Mouse (Mus musculus) kidney, postnatal 10 days (tissue): ENCODE results near the gene Necap2.

Source experiments
- DNase-seq: peaks from one replicate; pipeline ENCODE4 v3.0.0; 2021; ENCODE audit warnings: mixed read lengths

Necap2 gene

DNA sequence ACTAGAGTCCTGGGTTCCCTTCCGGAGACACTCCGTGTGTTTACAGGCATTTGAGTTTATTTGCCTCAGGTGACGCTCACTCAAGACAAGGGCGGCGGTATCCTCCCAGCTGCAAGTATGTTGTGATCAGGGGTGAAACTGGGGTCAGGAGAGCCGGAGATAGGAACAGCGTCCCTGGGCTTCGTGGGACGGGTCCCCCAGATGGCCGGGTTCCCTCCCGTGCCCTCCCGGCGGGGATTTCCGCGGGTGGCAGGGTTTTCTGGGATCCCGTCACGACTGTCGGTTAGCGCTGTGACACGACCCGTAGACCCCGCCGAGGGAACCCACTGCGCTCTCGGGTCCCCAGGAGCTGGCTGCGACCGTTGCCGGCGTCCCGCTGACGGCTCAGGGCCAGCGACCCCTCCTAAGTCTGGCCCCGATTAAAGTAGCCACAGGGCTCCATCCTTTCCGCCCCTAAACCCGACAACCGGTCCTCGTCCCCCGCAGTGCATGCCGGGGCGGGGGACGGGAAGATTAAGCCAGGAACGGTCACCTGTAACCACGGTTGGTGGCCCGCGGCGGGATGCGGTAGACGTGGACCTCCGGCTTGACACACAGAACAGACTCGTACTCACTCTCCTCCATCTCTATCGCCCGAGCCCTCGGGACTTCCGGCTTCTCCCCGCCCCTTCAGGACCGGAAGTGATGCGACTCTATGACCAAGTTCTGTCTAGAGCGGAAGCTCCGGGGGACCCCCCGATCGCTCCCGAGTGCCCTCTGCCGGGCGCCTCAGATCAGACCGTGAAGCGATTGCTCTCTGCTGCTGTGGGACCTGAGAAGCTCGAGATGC is at the start of gene Necap2:
Gene Necap2 (minus strand): TSS at position 677 of the 829 bp plus-strand sequence.
- peak; percentile 97 for DNase-seq

DNA sequence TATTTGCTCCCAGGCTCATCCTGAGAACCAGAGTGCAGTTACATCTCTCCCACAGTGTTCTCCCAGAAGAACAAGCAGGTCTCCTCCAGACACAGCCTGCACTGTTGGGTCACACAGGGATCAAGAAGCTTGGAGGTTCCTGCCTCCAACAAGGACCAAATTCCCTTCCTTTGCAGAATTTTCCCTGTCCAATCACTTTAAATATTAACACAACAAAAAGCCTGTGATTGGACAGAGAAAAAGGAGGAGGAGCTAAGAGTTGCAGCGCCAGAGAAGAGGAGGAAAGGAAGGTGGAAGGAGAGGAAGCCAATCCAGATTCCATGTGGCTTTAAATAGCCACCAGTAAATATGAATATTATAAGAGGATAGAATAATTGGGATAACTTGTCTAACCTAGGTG is 44.9 kb upstream of the Necap2 start:
- no peak for DNase-seq

DNA sequence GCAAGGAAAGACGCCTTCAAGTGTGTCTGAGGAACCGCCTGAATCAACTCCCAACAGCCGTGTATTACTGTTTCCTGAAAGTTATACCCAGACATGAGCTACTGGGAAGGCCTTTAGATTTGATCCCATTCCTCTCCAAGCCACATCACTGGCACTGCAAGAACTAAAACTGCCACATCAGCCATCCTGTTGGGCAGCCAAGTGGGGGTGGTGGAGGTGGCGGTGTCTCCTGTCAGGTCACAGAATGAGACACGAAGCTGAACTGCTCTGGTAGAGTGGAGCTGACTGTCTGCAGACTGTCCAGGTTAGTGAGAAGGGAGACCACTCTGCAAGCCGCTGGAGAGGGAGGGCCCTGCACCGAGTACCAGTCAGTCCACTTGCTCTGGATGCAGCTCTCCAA is 44.5 kb upstream of the Necap2 start:
- DNase-seq, result no peak

DNA sequence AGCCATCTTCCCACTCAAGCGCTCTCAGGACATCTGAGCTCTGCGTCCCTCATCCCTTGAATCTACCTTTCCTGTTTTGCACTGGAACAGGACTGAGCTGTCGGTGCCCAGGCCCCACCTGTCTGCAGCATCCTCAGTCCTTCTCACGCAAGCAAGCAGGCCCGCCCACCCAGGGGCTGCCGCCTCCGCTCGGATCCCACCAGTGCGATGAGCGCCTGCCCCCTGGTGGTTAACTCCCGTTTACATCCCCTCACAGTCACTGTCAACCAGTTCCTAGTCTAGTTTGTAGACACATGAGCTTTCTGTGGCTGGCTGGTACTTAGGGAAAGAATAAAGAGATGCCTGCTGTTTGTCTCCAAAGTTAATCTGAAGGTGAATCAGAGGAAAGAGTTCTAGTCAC is 42.5 kb upstream of the Necap2 start:
- peak; percentile 81 for DNase-seq

DNA sequence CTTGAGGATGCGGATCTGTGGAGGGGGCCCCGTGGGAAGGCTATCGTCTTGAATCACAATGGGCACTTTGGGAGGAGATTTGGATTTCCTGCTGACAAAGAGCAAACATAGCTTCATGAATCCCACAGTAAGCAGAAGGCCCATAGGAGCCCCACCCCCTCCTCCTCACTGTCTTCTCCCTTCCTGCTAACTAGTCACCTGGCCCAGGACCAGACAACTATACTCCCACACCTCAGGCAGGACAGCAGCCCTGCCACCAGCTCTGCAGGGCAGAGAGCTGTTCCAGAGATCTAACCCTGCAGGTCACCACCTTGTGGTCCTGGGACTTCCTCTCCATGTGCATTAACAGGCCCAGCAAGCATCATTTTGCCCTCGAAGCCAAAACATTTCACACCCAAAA is 40.5 kb upstream of the Necap2 start:
- DNase-seq, result no peak

DNA sequence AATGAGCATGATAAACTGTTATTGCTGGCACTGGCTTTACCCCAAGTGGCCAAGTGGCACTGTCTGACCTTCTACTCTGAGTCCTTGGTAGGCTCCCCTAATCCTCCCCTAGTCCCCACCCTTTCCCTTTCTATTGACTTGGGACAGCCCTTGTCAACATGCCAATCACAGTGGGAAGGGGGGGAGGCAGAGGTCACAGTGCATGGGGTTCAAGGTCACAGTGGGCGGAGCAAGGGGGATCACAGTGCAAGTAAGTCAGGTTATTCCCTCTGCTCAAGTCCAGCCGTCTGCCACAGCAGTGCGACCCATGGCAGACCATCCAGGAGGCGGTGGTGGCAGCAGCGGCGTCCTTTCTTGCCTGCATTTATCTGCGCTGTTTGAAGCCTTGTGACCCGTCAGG is 37.2 kb upstream of the Necap2 start:
- DNase-seq, result no peak

DNA sequence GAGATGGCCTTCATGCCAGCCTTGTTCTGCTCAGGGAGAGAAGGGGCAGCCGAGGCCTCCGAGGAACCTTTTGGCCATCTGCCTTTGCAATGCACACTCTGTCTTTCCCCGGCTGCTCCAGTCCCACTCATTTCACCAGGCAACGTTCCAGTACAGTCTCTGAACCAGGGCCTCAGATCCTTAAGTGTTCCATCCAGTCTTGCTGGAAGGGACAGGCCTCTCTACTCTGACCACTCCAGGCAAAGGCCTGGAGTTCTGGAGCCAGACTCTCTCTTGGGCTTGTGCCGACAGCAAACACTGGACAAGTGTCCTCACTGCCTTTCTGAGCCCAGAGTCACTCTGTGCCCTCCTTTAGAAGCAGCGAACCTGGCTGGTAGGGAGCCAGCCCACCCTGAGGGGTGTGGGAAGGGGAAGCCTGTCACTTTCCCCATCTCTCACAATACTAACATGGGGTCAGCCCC is 36.4 kb upstream of the Necap2 start:
- peak; percentile 22 for DNase-seq

DNA sequence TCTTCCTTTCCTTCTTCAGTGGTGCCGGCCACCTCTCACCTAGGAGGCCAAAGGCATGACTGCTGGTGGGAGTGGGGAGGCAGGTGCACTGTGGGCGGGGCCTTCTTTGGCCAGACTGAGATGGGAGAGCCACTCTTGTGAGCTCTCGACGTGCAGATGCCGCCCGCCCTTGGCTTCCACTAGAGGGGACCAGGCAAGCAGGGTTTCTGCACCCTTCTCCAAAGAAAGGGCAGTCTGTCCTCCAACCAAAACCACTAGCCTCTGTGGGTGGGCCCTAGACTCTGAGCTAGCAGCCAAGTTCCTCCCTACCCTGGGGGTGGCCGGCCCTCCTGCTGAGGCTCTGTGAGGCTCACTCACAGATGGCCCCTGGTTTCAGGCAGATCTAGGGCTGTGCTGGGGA is 35.7 kb upstream of the Necap2 start:
- DNase-seq, result peak; percentile 32

DNA sequence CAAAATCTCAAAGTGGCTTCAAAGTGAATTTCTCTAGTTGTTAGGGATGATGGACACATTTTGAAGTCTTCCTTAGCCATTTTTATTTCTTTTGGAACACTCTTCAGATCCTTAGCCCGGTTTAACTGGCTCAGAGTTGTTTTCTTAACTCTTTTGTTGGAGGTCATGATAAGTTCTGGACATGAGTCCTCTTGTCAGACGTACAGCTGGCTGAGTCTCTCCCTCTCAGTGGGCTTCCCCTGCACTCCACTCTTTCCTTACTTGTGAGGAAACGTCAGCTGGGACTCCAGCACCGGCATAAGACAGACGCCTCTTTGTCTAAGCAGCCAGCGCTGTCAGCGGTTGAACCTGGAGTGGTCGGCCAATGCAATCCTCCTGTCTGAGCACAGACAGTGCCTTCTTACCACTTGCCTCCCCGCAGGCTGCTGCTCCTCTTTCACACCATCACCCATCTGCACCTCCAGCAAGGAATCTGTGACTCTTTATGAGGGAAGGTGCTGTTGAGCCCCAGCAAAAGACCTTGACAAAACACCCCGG is 30.1 kb upstream of the Necap2 start:
- DNase-seq, result no peak

DNA sequence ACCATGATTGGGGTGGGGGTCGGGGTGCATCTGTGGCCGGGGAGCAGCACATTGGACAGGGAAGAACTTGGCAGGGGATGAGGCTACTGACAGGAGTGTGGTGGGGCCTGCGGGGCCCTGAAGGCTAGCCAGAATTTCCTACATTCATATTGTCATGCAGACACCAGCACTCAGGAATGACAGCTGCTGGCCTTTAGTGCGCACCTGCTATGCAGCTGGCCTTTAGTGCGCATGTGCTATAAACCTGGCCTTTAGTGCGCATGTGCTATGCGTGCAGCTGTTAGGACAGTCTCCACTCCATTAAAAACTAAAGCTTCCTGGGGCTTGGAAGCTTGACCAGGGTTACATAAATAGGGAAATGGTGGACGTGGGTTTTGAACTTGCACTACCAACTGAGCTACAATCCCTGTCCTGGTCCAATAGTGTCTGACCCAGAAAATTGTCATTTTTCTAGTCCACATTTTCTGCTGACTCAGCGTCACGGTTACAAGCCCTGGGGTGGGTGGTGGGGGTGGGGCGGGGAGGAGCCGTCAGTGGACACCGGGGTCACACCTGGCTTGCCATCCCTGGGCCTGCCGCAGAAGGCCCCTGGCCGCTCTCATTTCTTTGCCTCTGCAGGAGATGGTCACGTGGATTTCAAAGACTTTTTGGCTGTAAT is 28.5 kb upstream of the Necap2 start:
- DNase-seq, result no peak

DNA sequence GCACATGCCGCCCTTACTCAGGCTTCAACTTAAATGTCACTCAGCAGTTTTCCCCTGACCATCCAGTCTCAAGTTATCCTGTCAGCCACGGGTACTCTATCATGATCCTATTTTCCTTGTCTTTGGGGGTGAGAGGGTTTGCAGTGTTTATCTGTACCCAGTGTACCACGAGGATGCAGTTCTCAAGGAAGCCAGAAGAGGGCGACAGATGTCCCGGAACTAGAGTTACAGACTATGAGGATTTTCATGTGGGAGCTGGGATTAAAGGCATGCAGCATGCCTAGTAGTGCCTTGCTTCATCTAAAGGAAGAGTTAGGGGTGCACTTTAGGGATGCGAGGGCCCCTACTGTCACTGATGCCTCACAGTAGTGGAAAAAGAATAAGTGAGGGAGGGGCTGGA is 23.7 kb upstream of the Necap2 start:
- peak; percentile 50 for DNase-seq

DNA sequence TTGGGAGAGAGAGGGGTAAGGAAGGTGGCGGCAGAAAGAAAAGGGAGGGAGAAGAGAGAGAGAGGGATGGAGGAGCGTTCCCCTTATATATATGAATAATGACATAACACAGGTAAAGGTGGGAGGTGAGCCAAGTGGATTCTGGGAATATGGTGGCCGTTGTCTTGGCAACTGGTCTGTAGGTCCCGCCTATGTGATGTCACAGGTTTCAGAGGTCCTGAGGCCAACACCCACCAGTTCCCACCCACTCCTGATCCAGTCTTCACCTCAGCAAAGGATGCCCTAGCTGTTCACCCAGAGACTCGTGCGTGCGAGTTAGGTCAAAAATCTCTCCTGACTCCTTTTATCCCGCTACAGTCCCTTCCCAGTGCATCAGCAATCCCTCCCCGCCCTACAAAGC is 23.1 kb upstream of the Necap2 start:
- no peak for DNase-seq

DNA sequence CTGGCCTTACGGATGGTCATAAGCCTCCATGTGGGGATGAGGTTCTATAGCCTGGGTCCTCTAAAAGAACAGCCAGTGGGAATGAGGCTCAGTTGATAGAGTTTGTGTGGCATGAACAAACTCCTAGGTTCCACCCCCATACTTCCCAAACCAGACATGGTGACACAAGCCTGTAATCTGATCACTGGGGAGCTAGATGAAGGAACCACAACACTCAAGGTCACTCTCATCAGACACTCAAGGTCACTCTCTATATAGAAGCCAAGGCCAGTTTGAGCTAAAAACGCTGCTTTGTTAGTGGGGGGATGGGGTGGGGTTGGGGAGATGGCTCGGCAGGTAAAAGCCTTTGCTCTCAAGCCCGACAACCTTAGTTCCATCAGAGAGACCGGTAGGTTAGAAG is 21.8 kb upstream of the Necap2 start:
- no peak for DNase-seq

DNA sequence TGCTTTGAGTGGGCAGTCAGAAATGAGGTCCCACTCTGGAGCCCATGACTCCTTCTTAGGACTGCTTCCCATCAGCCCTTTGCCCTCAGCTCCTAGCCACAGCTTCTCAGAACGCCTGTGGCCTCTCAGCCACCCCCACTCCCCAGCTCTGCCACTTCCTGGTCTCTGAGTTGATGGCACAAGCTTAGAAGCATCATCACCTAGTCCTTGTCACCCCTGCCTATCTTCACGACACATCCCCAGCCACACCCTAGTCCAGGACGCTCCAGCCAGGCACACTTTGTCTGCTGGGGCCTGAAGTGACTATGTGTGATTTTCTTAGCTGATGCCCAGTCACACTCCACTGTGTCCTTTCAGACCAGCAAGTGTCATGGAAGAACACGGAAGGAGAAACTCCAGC is 20.8 kb upstream of the Necap2 start:
- DNase-seq, result no peak

DNA sequence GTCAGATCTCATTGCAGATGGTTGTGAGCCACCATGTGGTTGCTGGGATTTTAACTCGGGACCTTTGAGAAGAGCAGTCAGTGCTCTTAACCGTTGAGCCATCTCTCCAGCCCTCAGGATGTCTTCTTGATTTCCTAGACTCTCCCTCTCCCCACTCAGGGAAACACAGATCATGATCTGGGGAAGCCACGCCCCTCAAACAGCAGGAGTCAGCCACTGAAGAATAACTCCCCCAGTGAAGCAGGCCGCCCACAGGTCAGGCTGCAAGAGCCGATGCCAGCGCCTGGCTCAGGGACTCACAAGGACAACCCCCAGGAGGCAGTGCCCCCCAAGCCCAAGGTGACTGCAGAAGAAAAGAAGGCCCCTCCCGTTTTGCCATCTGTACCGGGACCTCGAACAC is 18.6 kb upstream of the Necap2 start:
- DNase-seq, result no peak

DNA sequence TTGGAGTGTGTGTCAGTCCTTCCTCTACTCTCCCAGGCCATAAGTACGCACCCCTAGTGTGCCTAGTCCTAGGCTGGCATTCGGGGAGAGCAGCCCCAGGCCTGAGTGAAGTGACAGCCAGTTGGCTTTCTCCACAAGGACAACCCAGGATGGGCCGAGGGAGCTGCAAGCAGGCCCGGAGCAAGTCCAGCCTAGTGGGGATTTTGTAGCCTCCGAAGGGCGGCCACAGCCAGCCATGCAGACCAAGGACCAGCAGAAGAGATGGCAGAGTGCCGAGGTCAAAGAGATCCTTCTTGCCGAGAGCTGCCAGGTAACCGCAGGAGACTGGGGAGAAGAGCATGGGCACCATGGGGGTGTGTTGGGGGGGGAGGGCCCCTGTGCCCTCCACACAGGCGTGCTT is 16.9 kb upstream of the Necap2 start:
- DNase-seq, result peak; percentile 34

DNA sequence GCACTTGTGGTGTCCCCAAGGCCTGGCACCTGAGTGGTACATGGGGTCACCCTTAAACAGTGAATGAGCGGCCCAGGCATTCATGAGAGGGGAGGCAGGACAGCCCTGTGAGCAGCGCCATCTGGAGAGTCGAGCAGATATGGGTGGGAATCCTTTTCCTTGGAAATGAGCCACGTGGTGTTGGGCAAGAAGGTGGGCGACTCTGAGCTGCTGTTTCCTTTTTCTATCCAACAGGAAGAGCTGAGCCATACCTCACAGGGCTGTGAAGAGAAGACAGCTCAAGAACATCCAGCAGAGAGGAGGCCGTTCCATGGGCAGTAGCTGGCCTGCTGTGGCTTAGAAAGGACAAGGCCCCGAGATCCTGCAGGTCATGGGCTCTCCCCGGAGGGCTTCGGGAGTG is 10.6 kb upstream of the Necap2 start:
- no peak for DNase-seq

DNA sequence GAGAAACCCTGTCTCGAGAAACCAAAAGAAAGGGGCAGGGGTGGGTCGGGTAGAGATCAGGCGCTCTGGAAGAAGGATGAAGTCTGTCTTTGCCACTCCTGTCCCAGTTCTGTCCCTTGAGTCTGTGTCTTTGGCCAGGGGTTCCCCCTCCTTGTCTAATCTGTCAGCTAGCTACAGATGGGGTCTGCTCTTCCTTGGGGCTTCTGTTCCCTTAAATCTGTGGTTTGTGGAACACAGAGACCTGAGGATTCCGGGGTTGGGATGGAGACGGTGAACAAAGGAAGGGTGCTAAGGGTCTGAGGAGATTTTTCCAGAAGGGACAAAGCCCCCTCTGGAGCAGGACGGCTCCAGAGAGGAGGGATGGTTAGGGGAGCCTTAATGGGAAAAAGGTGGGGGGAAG is 9.9 kb upstream of the Necap2 start, which contains the start of gene Spata21:
Gene Spata21 (plus strand): TSS at position 301 of the 400 bp plus-strand sequence.
- no peak for DNase-seq

DNA sequence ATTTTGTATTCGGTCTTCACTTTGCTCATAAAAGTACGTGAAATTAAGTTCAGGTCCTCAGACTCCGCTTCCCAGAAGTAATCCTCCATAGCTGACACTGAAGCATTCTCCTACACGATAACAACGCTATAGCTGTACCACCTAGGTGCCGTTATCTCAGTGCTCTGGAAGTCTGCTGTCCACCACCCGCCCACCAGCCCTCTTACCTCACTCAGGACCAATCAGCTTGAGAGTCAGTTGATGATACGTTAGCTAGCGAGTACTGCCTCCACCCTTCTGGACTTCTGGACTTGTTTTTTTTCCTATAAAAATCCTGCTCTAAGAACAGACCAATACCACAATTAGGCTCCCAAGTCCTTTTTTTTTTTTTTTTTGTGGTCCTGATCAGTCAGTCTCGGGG is 8.7 kb upstream of the Necap2 start:
- no peak for DNase-seq

DNA sequence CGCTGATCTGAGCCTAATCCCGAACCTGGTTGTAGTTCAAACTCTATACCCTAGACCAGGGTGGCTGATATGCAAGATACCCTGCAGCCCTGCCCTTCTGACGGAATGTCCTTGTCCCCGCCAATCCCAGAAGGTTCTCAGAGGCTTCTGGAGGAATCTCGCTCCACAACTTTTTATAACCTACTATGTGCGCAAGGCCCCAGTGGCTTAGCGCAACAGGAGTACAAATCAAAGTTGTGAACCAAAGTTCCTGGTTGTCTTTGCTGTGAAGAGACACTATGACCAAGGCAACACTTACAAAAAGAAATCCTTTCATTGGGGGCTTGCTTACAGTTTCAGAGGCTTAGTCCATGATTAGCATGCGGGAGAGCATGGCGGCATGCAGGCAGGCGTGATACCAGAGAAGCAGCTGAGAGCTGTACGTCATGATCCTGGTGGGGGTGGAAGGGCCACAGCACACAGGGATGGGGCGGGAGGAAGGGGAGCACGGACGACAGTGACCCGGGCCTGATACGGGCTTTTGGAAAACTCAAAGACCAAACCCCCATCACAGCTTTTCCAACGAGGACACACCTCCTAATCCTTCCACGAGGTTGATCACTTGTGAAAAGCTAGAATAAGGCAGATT is 467 bp upstream of the Necap2 start:
- no peak for DNase-seq

DNA sequence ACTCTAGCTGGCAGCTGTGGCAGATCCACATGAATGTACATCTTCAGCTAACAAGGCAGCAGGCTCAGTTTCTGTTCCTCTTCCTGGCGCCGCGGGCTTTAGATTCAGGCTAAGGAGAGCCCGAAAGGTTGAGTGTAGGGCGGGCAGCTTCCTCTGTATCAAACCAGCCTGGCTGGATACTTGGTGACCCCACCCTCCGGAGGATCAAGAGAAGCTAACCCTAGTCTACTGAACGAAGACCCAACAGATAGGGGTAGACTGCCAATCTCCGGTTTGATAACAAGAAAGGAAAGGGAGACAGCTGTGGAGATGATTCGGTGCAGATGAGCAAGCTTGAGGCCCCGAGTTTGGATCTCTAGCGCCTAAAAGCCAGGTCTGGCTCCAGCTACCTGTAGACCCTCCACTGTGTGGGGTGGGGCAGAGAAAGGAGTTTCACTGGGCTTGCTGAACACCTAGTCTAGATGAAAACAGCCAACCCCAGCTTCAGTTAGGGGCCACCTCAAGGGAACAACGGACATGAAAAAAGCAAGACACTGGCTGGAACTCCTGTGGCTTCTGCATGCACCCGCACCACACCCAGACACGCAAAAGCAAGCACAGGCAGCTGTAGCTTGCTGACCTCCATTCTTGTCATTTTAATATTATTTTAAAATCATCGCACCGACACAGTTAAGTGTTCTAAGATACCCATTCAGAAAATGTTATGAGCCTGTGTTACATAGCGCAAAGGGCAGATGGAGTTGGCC is 1.2 kb downstream of the Necap2 start:
- no peak for DNase-seq

DNA sequence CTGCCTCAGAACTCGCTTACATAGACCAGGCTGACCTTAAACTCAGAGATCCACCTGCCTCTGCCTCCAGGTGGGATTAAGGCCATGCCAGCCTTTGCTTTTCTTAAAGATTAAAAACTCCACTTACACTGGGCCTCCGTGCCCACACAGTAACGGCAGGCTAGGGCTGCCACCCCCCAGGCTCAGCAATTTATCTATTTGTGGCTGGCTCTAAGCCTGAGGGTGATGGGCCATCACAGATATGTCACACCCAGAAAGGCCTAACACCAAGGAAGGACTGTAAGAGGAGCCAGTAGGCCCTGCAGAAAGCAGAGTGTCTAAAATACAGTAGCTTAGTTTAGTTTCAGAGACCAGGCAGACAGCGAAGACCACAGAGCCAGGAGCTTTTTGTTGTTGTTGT is 4.0 kb downstream of the Necap2 start:
- no peak for DNase-seq

DNA sequence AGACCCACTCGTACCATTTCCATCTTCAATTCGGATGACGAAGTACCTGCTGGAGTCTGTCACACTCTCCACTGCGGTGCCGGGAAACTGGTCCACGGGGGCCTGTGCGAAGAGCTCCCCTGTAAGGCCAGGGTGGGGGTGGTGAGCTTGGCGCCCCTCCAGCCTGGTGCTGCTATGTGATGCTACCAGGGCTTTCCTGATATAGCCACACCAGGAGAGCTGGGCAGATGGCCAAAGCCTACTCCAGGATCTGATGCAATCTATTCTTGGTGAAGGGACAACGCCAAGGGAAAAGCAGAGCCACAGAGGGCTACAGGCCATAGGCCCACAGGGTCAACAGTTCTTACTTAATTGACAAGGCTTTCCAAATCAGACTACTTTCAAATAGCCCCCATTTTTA is 4.5 kb downstream of the Necap2 start:
- DNase-seq, result peak; percentile 65
